Mouse (Mus musculus): ENCODE measurements around the gene Camk2n1.
A peak's percentile ranks its signal among the peaks of the same experiment; 100 is the strongest.

Gene Camk2n1

DNA sequence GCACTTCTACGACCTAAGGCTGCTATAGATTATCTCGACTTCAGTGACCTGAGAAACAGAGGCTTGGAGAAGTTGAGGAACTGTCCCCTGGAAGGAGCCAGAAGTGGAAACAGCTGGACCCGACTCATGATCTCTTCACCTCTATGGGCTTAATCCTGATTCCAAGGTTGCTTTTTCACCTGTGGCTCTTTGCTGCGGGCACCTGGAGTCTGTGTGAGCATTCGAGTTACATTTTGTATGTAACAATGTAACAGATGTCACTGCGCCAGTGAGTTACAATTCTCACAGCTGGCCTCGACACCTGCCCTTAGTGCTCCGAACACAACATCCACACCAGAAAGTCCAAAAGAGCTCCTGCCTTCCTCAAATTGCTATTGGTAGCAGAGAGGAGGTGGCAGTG lies 11.3 kb downstream of the Camk2n1 start:
- no peak for DNase-seq

DNA sequence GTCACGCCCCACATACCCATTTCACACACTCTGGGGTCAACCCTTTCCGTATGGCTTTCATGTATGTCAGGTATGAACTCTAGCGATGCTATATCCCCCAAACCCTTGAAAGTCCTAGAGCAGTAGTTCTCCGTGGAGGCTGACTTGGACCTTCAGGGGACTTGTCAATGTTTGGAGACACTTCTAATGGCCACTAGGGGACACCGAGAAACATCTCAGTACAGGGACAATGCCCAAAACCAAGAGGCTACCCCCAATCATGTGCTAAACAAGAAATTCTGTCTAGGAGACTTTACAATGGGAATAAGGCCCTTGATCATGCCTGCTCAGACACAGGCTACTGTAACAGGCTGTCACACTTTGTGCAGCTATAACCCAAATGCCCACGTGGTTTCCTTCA lies 12.6 kb downstream of the Camk2n1 start:
- DNase-seq, result no peak

DNA sequence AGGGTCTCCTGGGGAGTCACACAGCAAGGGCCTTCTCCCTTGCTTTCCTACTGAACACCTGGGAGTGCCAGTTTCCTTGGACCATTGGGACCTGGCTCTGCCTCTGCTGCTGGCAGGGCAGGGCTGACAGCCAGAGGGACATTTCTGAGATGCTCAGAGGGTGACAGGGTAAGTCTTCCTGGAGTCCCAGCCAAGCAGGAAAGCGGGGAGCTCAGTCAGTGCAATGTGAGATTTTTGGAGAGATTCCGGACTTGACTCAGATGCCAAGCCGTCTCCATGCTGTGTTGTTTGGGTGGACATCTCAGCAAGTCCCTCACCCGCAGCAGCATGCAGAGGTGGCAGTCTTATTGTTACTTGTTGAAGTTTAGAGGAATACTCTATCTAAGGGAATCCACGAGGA lies 13.3 kb downstream of the Camk2n1 start:
- peak in 1 of 2 experiments; percentile 37 for DNase-seq

DNA sequence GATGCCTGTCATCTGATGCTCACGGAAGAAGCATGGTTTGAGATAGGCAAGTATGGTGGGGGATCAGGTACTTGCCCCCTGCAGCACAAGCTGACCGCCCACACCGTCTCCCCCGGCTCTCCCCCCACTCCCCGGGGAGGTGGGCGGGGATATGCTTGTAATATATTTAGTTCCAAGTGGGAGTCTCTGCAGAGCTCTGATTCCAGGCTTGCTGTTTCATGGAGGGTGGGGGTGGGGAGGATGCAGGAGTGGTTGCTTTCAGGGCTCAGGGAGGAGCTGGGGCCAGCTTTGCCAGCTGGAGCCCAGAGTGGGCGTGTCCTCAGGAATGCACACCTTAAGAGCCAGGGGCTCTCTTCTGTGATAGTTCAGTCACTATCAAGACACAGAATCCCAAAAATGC lies 15.0 kb downstream of the Camk2n1 start:
- DNase-seq, result no peak

DNA sequence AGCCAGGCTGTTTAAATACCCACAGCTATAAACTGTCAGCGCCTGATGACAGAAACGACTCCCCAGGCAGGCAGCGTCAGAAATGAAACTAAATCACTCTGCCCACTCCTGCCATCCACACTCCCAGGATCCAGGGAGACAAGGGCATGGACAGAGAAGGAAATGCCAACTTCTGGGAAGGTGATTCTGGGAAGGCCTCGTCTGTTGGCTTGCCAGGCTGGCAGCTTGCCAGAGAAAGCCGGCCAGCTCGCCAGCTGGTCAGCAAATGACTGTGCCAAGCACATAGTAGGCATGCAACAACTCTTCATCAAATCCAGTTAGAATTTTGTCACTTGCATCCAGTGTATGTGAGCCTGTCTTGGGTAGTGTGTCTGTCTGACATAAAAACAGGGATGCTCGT lies 17.1 kb downstream of the Camk2n1 start:
- DNase-seq, result peak in 1 of 2 experiments; percentile 33

DNA sequence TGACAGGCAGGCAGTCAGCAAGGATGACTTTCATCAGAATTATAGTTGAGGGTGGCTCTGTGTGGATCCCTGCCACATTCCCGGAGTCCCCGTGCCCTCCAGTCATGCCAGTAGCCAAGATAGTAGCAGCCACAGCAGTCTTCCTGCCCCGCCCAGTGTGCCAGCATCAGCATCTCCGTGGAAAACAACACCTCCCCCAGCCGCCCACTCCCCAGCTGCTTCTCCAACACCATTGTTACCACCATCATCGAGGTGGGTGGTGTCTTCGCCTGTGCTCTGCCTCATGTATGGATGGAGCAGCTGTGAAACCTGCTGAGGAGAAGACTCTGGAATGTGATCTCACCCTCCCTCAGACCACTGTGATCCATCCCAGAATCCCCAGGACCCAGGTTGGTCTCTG lies 25.5 kb downstream of the Camk2n1 start:
- no peak for DNase-seq

DNA sequence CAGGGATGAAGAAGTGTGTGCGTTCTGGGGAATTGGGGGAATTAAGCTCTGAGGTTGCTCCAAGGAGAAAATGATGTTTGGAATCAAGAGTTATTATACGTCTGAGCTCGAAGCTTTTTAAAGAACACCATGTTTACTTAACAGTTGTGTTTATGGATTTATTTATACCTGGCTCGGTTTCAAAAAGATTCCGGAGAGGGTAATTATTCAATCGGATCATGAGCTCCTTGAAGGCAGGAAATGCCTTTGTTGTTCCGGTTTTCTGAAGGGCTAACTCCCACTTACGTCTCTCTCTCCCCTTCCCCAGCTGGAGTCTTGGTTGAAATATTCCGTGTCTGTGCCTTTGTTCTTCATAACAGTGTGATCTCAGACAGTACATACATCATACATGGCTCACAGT lies 26.8 kb downstream of the Camk2n1 start:
- DNase-seq, result no peak

DNA sequence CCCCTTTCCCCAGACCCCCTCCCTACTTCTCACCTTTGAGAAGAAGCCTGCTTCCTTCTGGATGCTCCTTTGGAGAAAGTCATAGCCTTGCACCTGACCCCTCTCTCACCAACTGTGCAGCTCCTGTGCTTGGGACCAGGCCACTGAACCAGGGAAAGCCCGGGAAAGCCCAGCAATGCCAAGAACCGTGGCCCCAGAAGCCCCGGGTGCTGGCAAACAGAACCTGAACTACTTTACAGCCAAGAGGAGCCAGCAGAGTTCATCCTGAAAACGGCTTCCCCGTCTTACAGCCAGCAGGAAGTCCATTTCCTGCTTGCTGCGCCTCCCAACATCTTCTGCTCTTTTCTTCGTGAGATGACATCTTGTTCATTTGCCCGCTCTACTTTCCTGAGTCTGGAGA lies 28.6 kb downstream of the Camk2n1 start:
- no peak for DNase-seq

DNA sequence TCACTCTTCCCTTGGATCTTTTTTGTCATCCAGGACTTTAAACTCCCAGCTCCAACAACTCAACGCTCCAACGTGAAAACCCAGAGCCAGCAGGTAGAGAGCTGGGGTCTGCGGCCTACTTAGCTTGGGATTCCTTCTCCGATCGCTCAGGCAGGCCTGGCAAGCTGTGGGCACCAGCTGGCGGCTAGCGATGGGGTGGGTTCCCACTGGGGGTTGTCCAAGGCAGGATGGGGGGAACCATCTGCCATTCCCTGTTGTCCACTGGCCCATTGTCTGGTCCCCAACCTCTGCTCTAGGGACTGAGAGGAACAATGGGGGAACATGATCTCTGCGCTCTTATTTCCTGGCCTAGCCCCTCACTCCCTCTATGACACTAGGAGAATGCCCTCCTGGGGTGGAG lies 34.1 kb downstream of the Camk2n1 start:
- no peak for DNase-seq

DNA sequence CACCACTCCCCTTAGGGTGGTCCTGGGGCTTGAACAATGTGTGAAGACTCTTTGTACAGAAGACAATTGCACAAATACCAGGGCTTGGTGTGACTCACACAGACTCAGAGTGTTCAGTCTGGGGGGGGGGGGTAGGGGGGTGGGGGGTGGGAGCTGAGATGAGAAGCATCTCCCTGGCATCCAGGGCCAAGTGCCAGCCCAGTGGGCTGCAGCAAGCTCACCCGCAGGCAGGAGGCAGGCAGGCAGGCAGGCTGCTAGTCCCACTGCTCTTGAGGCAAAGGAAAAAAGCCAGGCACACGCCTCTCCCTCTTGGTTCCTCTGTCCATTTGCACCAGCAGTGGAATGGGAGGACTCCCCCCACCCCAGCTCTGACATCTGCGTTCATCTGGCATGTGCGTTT lies 37.0 kb downstream of the Camk2n1 start:
- DNase-seq, result no peak

DNA sequence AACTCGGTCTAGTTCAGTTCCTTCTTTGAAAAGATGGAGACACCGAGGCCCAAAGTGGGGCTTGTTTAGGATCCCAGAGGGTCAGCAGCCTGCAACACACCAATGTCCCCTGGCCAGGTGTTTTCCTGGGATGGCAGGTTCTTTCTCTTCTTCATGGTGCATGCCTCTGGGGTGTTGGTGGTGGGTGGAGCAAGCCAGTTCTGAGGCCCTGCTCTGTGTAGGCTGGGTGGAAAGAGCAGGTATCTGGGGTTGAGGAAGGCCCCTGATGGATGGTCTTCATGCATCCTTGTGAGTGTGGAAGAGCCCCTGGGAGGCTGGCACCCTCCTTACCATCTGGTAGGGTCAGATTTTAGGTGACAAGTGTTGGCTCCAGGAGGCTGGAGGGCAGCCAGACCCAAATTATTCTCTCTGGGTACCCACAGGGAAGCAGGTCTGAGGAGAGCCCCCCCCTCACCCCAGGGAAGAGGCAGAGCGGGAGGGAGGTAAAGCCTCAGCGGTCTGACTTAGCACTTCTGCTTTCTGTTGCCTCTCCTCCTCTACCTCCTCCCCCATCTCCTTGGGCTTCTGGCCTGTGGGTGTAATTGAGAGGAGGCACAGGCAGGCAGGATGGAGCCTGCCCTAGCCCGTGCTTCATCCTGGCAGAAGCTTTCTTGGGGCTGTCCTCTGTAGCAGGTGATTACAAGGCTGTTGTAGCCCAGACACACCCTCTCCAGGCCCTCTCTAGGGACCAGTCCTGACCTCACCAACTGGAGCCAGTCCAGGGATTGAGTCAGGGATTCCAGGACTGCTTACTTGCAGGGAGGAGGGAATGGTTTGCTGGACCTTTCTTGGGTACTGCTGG lies 39.3 kb downstream of the Camk2n1 start:
- peak; percentile 68 to 73 for DNase-seq

DNA sequence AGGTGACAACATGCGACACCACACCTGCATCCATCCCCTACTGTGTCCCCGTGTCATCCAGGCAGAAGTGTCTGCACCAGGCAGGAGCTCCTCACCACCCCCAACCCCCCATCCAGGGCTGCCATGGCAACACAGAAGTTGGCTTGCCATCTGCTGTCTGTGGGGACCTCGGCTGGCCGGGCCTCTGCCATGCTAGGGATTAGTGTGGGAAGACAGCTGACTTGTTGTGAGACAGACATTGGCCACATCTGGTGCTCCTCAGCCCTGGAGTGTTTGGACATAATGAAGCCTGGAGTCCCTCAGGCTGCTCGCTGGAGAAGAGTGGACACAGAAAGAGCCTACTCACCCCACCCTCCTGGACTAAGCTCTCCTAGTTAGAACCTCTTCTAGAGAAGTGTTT lies 40.8 kb downstream of the Camk2n1 start:
- DNase-seq, result no peak

DNA sequence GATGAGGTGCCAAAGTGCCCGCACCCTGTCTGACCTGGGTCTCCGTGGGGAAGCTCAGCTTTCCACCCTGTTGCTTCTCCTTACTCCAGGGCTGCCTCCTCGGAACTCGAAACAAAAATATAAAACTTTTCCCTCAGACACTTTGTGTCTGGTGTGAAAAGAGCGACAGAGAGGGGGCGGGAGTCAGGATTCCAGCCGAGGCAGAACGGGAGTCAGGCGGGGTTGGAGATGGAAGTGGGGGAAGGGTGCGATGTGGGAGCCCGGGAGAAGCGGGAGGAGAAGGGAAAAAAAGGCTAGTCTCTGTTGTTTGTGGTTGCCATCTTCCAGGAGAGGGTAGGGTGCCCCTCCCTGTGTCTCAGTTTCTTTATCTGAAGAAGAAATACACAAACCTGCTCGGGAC lies 41.7 kb downstream of the Camk2n1 start:
- DNase-seq, result peak in 1 of 2 experiments; percentile 52

DNA sequence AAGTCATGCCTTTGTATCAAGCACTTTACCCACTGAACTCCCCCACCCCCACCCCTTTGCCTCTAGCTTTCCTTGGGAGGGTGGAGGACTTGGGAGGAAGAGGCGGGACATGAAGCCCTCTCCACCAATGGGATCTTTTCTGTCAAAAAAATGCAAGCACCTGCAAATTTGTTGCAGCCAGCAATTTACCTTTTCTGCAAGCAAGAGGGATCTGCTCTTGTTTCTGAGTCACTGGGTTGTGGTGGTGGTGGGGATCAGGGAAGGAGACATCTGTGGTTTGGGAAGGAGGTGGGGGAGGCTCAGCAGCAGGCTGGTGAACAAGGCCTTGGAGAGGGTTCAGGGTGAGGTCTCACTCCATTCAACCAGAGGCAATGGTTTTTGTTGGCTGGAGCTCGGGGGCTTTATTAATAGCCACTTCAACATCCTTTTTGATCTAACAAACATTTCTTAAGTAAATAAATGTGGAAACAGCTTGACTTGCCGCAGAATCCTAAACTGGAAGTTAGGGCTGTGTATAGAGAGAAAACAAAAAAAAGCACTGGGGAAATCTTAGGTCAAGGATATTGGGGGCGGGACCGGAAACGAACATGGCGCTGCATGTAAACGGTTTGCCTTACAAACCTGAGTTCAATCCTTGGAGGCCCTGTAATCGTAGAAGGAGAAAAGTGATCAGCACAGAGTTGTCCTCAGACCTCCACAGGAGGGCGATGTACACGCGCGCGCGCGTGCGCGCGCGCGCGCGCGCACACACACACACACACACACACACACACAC lies 42.8 kb downstream of the Camk2n1 start:
- DNase-seq, result peak in 1 of 2 experiments; percentile 40

DNA sequence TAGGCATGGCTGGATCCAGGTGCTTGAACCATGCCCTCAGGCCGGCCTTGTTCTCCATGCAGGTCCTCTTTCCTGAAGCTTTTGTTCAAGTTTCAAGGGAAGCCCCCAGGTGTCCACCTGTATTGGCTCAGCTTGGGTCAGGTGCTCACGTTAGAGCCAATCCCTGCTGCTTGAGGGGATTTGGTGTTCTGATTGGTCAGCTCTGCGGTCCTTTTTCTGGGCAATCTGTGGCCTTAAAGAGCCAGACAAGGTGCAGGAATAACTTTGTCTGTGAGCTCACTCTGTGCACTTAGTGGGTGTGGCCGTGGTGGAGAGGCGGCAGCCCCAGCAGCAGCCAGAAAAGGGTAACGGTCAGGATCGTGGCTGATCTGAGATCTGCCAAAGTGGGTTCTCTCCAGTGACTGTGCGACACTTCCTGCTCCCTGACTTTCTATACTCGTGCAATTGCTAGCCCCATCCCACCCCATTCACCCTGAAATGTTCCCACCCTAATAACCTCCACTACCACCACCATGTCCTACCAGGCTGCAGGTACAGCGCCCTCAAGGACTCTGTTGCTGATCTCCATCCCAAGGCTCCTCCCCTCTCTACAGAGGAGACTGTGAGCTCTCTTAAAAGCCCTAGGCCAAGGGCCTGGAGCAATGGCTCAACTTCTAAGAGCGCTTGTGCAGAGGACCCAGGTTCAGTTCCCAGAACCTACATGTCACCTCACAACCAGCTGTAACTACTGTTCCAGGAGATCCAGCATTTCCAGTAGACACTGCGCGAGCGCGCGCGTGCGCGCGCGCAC lies 45.9 kb downstream of the Camk2n1 start:
- no peak for DNase-seq

DNA sequence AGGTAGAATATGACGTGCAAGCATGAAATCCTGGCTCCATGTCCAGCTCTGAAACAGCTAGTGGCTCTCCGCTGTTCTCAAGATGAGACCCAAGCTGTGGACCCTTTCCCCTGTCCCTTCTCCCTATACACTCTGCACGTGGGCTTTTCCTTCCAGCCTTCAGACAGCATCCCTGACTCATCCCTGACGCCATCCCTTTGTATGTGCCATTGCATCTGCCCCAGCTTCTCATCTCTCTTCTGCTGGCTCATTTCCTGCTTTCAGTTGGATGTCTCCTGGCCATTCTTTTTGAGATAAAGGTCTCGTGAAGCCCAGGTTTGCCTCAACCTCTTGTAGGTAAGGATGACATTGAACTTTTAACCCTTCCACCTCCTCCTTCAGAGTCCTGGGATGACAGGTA lies 46.9 kb downstream of the Camk2n1 start:
- DNase-seq, result no peak

DNA sequence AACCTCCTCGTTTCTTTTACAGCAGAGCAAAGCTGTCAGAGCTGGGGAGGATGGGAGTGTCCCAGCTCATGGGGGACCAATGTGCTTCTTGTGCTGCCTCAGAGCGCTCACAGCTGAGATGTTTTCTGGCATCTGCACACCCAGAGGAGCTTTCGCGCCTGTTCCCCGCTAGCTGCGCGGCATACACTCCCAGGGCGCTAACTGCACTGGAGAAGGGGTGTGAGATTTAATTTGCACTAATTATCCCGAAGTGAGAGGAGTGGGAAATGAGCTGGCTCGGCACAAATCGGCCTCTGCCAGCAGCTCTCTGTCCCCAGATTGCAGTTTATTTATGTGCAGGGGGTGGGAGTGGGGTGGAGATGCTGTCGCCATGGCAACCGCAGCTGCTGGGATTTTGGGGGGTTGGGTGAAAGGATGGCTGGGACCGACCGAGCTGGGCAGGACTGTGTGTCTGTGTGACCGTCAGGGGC lies 50.6 kb downstream of the Camk2n1 start:
- DNase-seq, result peak in 1 of 2 experiments; percentile 17

DNA sequence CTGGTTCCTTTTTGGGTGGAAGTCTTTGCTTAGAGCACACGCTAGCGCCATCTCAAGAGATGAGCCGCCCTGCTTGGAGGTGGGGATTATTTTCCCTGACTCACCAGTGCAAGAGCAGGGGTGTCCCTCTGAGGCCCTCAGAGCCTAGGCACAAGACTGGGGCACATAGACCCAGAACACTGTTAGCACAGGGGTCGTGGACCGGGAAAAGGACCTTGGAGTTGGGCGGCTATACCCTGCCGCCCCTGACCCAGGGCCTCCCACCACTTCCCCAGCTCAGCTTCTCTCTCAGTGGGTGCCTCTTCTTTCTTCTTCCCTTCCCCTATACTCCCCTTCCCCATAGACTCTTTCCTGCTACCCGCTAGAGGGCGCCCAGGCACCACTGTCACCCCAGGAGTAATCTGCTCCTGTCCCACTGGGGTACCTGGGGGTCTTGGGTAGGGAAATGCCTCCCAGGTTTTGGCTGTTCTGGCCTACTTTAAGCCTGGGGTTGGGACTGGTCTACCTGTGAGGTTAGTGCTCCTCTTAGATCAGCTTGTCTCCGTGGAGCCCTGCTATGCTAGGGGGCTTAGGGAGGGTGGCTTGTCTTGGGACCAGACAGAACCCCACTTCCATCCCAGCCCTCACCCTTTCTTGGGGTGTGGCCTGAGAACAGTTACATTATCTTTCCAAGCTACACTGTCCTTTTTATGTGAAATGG lies 51.2 kb downstream of the Camk2n1 start:
- DNase-seq, result peak in 1 of 2 experiments; percentile 83

DNA sequence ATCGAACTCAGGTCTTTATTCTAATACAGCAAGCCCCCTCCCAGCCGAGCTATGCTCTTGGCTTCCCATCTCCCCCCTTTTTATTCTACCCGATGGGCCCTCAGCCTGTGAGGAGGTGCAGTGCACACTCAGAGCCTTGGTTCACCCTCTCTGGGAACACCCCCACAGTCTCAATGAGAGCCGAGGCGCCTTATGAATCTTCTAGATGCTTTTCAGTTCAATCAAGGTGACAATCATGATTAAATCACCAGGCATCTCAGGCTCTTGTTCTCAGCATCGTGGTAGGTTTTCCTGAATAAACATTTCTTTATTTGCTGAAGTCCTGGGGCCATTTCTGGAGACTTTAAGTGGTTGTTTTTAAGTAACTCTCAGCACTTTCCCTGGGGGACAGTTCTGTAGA lies 53.8 kb downstream of the Camk2n1 start:
- DNase-seq, result no peak
